8 mouse cellular contexts compared by ENCODE assay signal in the genomic region with DNA sequence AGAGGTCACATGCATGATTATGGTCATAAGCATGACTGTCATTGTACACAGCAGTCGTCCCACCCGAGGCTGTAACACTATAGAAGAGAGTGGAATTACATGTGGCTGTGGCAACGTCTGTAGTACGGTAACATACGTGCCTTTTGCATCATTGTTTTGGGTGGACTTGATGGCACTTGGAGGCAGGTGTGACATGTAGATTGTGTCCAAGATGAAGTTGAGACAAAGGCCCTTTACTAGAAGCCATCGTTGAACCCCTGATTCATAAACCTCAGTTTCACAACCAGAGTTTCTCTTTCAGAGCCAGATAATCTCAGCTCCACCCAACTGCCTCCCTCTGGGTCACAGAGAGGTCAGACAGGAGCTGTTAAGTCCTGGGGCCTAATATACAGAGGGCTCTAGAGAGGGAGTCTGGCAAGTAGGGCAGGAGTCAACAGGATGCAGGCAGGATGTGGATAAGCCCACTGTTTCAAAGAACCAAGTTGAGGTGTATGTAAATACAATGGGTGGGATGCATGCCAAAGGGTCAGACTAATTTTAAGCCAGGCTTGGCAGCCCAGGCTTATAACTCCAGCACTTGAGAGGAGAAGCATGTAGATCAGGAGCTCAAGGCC. TPM values are rescaled to one million over a fixed set of nuclear protein-coding genes. Genes with fewer than 3 reads are reported as not detected.
DNase-seq lines count a peak whose midpoint lies in the region; ATAC-seq lines count a peak whose summit lies in the region.

No protein-coding gene starts in this region.

- H3K9ac ChIP-seq in heart, embryonic 14.5 days (ENCODE audit: low read length) = no peak overlapping the region
- no peak overlapping the region for H3K9ac ChIP-seq in stomach, embryonic 14.5 days (replicated peaks; ENCODE audit: low read depth, low read length)

- no peaks in the 10 kb centered on the region for H3K9me3 ChIP-seq in heart, embryonic 10.5 days
- no peaks in the 10 kb centered on the region for H3K9me3 ChIP-seq in heart, embryonic 14.5 days (ENCODE audit: control insufficient read depth, low read length)
- no peaks in the 10 kb centered on the region for H3K9me3 ChIP-seq in stomach, embryonic 14.5 days (ENCODE audit: control insufficient read depth, low read depth, low read length)

- H3K27me3 ChIP-seq in heart, embryonic 10.5 days (ENCODE audit: insufficient read depth, poor library complexity, severe bottlenecking) = peaks cover 61% of the 10 kb centered on the region
- H3K27me3 ChIP-seq in heart, embryonic 14.5 days (ENCODE audit: control insufficient read depth, insufficient read depth, low read length) = peaks cover 10% of the 10 kb centered on the region; the same call in 1 of the 2 replicates
- no peaks in the 10 kb centered on the region for H3K27me3 ChIP-seq in stomach, embryonic 14.5 days (ENCODE audit: control insufficient read depth, insufficient read depth, low read length)

- ATAC-seq in heart, embryonic 14.5 days (ENCODE audit: insufficient number of reproducible peaks, insufficient read depth, low FRiP score, low read depth) = peak; percentile 75
- no peak for ATAC-seq in stomach, embryonic 14.5 days (ENCODE audit: insufficient number of reproducible peaks, insufficient read depth, low FRiP score, low read depth)

- H3K27ac ChIP-seq in heart, embryonic 10.5 days = no peak overlapping the region
- peak overlapping the region; percentile 24 to 74 for H3K27ac ChIP-seq in heart, embryonic 14.5 days (replicated peaks in 1 of 2; ENCODE audit: control insufficient read depth in 1 of 2, insufficient read depth in 1 of 2, low read depth in 2 of 2, low read length in 2 of 2)
- H3K27ac ChIP-seq in stomach, embryonic 14.5 days (ENCODE audit: low read length) = peak overlapping the region; percentile 55

- 55% methylated on average over 6 of the region's 6 CpGs for WGBS in heart, embryonic 10.5 days
- WGBS in heart, embryonic 14.5 days = 35% methylated on average over 6 of the region's 6 CpGs
- WGBS in stomach, embryonic 14.5 days = 51% methylated on average over 6 of the region's 6 CpGs

- peaks cover 56% of the 10 kb centered on the region for H3K4me1 ChIP-seq in heart, embryonic 10.5 days
- peaks cover 21 to 46% of the 10 kb centered on the region in 2 experiments for H3K4me1 ChIP-seq in heart, embryonic 14.5 days (ENCODE audit: control insufficient read depth in 2 of 2, insufficient read depth in 2 of 2, low read length in 2 of 2)
- peaks cover 34% of the 10 kb centered on the region for H3K4me1 ChIP-seq in stomach, embryonic 14.5 days (ENCODE audit: control insufficient read depth, insufficient read depth, low read length)

- no peak overlapping the region for H3K4me3 ChIP-seq in heart, embryonic 10.5 days
- no peak overlapping the region for H3K4me3 ChIP-seq in heart, embryonic 14.5 days (ENCODE audit: control insufficient read depth in 1 of 2, insufficient read depth in 1 of 2, low read depth in 1 of 2, low read length in 2 of 2)
- no peak overlapping the region for H3K4me3 ChIP-seq in stomach, embryonic 14.5 days (ENCODE audit: low read depth, low read length)

- H3K36me3 ChIP-seq in heart, embryonic 10.5 days = no peaks in the 10 kb centered on the region
- 0 out of 2 replicates have a peak, but pooled peaks cover 4% of the 10 kb centered on the region for H3K36me3 ChIP-seq in heart, embryonic 14.5 days (ENCODE audit: control insufficient read depth, insufficient read depth, low read length)
- H3K36me3 ChIP-seq in stomach, embryonic 14.5 days (ENCODE audit: control insufficient read depth, insufficient read depth, low read length) = peaks cover 8% of the 10 kb centered on the region; the same call in 1 of the 2 replicates

- peak; percentile 99 for DNase-seq in heart, adult 11 months
- DNase-seq in heart, embryonic 10.5 days (ENCODE audit: low spot score) = no peak
- DNase-seq in kidney, postnatal 36 days = peak; percentile 75 to 91
- DNase-seq in cerebellum, adult 18-20 months = no peak
- DNase-seq in left cerebral cortex, adult 11 months (ENCODE audit: low spot score) = no peak
- no peak for DNase-seq in spleen, postnatal 36 days (ENCODE audit: low spot score in 2 of 2)

- H3K4me2 ChIP-seq in heart, embryonic 14.5 days (ENCODE audit: low read length) = no peak overlapping the region
- H3K4me2 ChIP-seq in stomach, embryonic 14.5 days (replicated peaks; ENCODE audit: low read depth, low read length) = no peak overlapping the region

RNA-seq across cellular contexts. Expression of gene Dhrs3, which starts 5.5 kb away (rescaled TPM):
- 7.0 and 21.2 TPM in 2 replicates for polyA plus RNA-seq in heart, embryonic 10.5 days (2016; fragmentation: Nextera tagmentation; extraction: Ambion mirVana)
- polyA plus RNA-seq in heart, embryonic 14.5 days (2014; fragmentation: Nextera tagmentation; extraction: Ambion mirVana) = 33.3 and 36.6 TPM in 2 replicates
- polyA plus RNA-seq in stomach, embryonic 14.5 days (2014; fragmentation: Nextera tagmentation; extraction: Ambion mirVana) = 128 and 143 TPM in 2 replicates

Comparison
In these comparisons a context has a peak if more than half of its experiments do, and no peak if none do; other contexts are left out.
1. DNase-seq: peak in heart, adult 11 months (single experiment) and kidney, postnatal 36 days (2 of 2); none in heart, embryonic 10.5 days (single experiment), cerebellum, adult 18-20 months (0 of 2), left cerebral cortex, adult 11 months (single experiment) and spleen, postnatal 36 days (0 of 2).